Comparison of ENCODE assay signal across 29 mouse cellular contexts in genomic region chr5:106343601-106344000, GRCm38 (mm10).
DNase-seq lines count a peak whose midpoint lies in the region; ATAC-seq lines count a peak whose summit lies in the region.
"Had no signal": no experiment of that assay in that cellular context is flagged by ENCODE, and none has a peak within 500 bp of the region (broad histone marks: within the 10 kb centered on the region; RNA-seq: fewer than 3 reads in every experiment).

No protein-coding gene starts in this region.

- H3K27ac ChIP-seq in heart, embryonic 11.5 days (ENCODE audit: low read depth, low read length) = no peak overlapping the region
- no peak overlapping the region for H3K27ac ChIP-seq in limb, embryonic 13.5 days
- H3K27ac ChIP-seq in limb, embryonic 10.5 days = no peak overlapping the region
- H3K27ac ChIP-seq in midbrain, embryonic 13.5 days = no peak overlapping the region
- H3K27ac ChIP-seq in midbrain, embryonic 16.5 days (ENCODE audit: low read length) = no peak overlapping the region
- H3K27ac ChIP-seq: embryonic facial prominence, embryonic 13.5 days; hindbrain, embryonic 14.5 days; kidney, embryonic 15.5 days; layer of hippocampus, adult 2 months; limb, embryonic 15.5 days; liver, embryonic 13.5 days; stomach, postnatal 0 days had no signal

- intact Hi-C loops in heart, postnatal 10 days (cut with DNase I) = no loop called here

- H3K9ac ChIP-seq in heart, embryonic 11.5 days (ENCODE audit: low read depth, low read length) = no peak overlapping the region
- no peak overlapping the region for H3K9ac ChIP-seq in limb, embryonic 13.5 days
- peak overlapping the region; percentile 25; the same call in 1 of the 2 replicates for H3K9ac ChIP-seq in midbrain, embryonic 13.5 days (replicated peaks)
- H3K9ac ChIP-seq in midbrain, embryonic 16.5 days (ENCODE audit: low read depth, low read length) = no peak overlapping the region
- H3K9ac ChIP-seq: embryonic facial prominence, embryonic 13.5 days; hindbrain, embryonic 14.5 days; kidney, embryonic 15.5 days; limb, embryonic 15.5 days; liver, embryonic 13.5 days had no signal

- H3K4me1 ChIP-seq in heart, embryonic 11.5 days (ENCODE audit: control insufficient read depth, insufficient read depth, low read length) = no peaks in the 10 kb centered on the region; the same call in 1 of the 2 replicates
- peaks cover 9% of the 10 kb centered on the region for H3K4me1 ChIP-seq in limb, embryonic 13.5 days
- peaks cover 11% of the 10 kb centered on the region for H3K4me1 ChIP-seq in limb, embryonic 10.5 days
- H3K4me1 ChIP-seq in midbrain, embryonic 13.5 days (replicated peaks) = peaks cover 13% of the 10 kb centered on the region
- peaks cover 5% of the 10 kb centered on the region; the same call in 1 of the 2 replicates for H3K4me1 ChIP-seq in midbrain, embryonic 16.5 days (ENCODE audit: control insufficient read depth, insufficient read depth, low read length)
- H3K4me1 ChIP-seq: limb, embryonic 15.5 days; liver, embryonic 13.5 days; megakaryocyte, embryonic 14.5 days had no signal

- peaks cover 15% of the 10 kb centered on the region for H3K27me3 ChIP-seq in heart, embryonic 11.5 days (ENCODE audit: control insufficient read depth, insufficient read depth, low read length)
- peaks cover 37% of the 10 kb centered on the region for H3K27me3 ChIP-seq in limb, embryonic 13.5 days
- peaks cover 40% of the 10 kb centered on the region for H3K27me3 ChIP-seq in limb, embryonic 10.5 days (ENCODE audit: low read depth, poor library complexity, severe bottlenecking)
- peaks cover 26% of the 10 kb centered on the region for H3K27me3 ChIP-seq in midbrain, embryonic 13.5 days
- H3K27me3 ChIP-seq in midbrain, embryonic 16.5 days (ENCODE audit: control insufficient read depth, insufficient read depth, low read depth, low read length) = no peaks in the 10 kb centered on the region

- H3K36me3 ChIP-seq in heart, embryonic 11.5 days (ENCODE audit: control insufficient read depth, insufficient read depth, low read length) = no peaks in the 10 kb centered on the region
- no peaks in the 10 kb centered on the region for H3K36me3 ChIP-seq in limb, embryonic 13.5 days
- no peaks in the 10 kb centered on the region for H3K36me3 ChIP-seq in limb, embryonic 10.5 days
- no peaks in the 10 kb centered on the region for H3K36me3 ChIP-seq in midbrain, embryonic 13.5 days
- H3K36me3 ChIP-seq in midbrain, embryonic 16.5 days (ENCODE audit: control insufficient read depth, insufficient read depth, low read length) = no peaks in the 10 kb centered on the region
- H3K36me3 ChIP-seq: embryonic facial prominence, embryonic 13.5 days; kidney, embryonic 15.5 days; limb, embryonic 15.5 days; liver, embryonic 13.5 days had no signal

- ATAC-seq in heart, embryonic 11.5 days (replicated peaks; ENCODE audit: insufficient number of reproducible peaks, low FRiP score, low TSS enrichment) = no peak
- ATAC-seq in limb, embryonic 13.5 days (ENCODE audit: low FRiP score, low read depth) = no peak
- ATAC-seq in midbrain, embryonic 13.5 days = peak; percentile 37; the same call in 1 of the 2 replicates
- ATAC-seq in midbrain, embryonic 16.5 days = no peak
- ATAC-seq: inflammation-experienced regulatory T-cells, adult 6 months; lung, postnatal 0 days had no signal

- DNase-seq in heart, postnatal 10 days = no peak
- DNase-seq in limb, embryonic 10.5 days (ENCODE audit: low spot score) = no peak
- no peak for DNase-seq in layer of hippocampus, postnatal 14 days (ENCODE audit: low spot score in 2 of 2)
- DNase-seq: adrenal gland, adult 2 months; adrenal gland, postnatal 36 days; B cell, adult 2 months; cerebellum, adult 18-20 months; cerebellum, postnatal 10 days; kidney, adult 11 months; kidney, postnatal 25 days; liver, embryonic 13.5 days; lung, adult 18-20 months; lung, postnatal 4 days; right cerebral cortex, postnatal 4 days; thymus, adult 18-20 months; thymus, postnatal 25 days had no signal

- H3K9me3 ChIP-seq in heart, embryonic 11.5 days (replicated peaks; ENCODE audit: control insufficient read depth, low read length) = no peaks in the 10 kb centered on the region
- no peaks in the 10 kb centered on the region for H3K9me3 ChIP-seq in limb, embryonic 13.5 days
- H3K9me3 ChIP-seq in limb, embryonic 10.5 days (replicated peaks) = no peaks in the 10 kb centered on the region
- no peaks in the 10 kb centered on the region for H3K9me3 ChIP-seq in midbrain, embryonic 13.5 days
- H3K9me3 ChIP-seq in midbrain, embryonic 16.5 days (replicated peaks; ENCODE audit: control insufficient read depth, low read length, poor library complexity, severe bottlenecking) = no peaks in the 10 kb centered on the region
- H3K9me3 ChIP-seq: embryonic facial prominence, embryonic 13.5 days; kidney, embryonic 15.5 days; limb, embryonic 15.5 days; liver, embryonic 13.5 days; megakaryocyte, embryonic 14.5 days had no signal

- no peak overlapping the region for H3K4me3 ChIP-seq in heart, embryonic 11.5 days (ENCODE audit: low read depth, low read length)
- H3K4me3 ChIP-seq in limb, embryonic 13.5 days = no peak overlapping the region
- H3K4me3 ChIP-seq in limb, embryonic 10.5 days = no peak overlapping the region
- no peak overlapping the region for H3K4me3 ChIP-seq in midbrain, embryonic 13.5 days (replicated peaks)
- H3K4me3 ChIP-seq in midbrain, embryonic 16.5 days (ENCODE audit: low read depth, low read length) = no peak overlapping the region
- H3K4me3 ChIP-seq: embryonic facial prominence, embryonic 13.5 days; kidney, embryonic 15.5 days; layer of hippocampus, adult 2 months; limb, embryonic 15.5 days; liver, embryonic 13.5 days; megakaryocyte, embryonic 14.5 days had no signal

- 19% methylated on average over 6 of the region's 6 CpGs for WGBS in heart, embryonic 11.5 days (ENCODE audit: insufficient replicate concordance)
- 21% methylated on average over 6 of the region's 6 CpGs for WGBS in limb, embryonic 13.5 days
- WGBS in limb, embryonic 10.5 days = 24% methylated on average over 6 of the region's 6 CpGs
- 28% methylated on average over 6 of the region's 6 CpGs for WGBS in midbrain, embryonic 13.5 days
- WGBS in midbrain, embryonic 16.5 days = 20% methylated on average over 6 of the region's 6 CpGs

- H3K4me2 ChIP-seq in heart, embryonic 11.5 days = peak overlapping the region; percentile 47; the same call in 1 of the 2 replicates
- 0 out of 2 replicates have a peak overlapping the region, but pooled peaks have one; percentile 14 for H3K4me2 ChIP-seq in limb, embryonic 13.5 days (replicated peaks)
- peak overlapping the region; percentile 36 for H3K4me2 ChIP-seq in midbrain, embryonic 13.5 days (replicated peaks)
- H3K4me2 ChIP-seq in midbrain, embryonic 16.5 days (ENCODE audit: low read length) = peak overlapping the region; percentile 26
- H3K4me2 ChIP-seq: embryonic facial prominence, embryonic 13.5 days; kidney, embryonic 15.5 days; limb, embryonic 15.5 days; liver, embryonic 13.5 days had no signal
